Mouse (Mus musculus): ENCODE measurements around the gene Slc12a9. TPM values are rescaled to one million over a fixed set of nuclear protein-coding genes. Genes with fewer than 3 reads are reported as not detected.

Slc12a9 gene
- polyA plus RNA-seq, 1 experiment from 2014 or later = 6.5 TPM

GRCm38 (mm10) chr5:137338256-137338655 is 4.9 kb upstream of the Slc12a9 start:
- Histone ChIP-seq H3K9me3 (ENCODE audit: control insufficient read depth, low read length) (no peaks in the 10 kb centered on the region), H3K27me3 (ENCODE audit: control insufficient read depth, insufficient read depth, low read length) (no peaks in the 10 kb centered on the region), H3K27ac (replicated peaks) (peak overlapping the region; percentile 85), H3K36me3 (ENCODE audit: control insufficient read depth, insufficient read depth, low read length) (no peaks in the 10 kb centered on the region), H3K9ac (ENCODE audit: low read length) (peak overlapping the region; percentile 63), H3K4me3 (ENCODE audit: low read depth, low read length) (peak overlapping the region; percentile 43), H3K4me1 (replicated peaks; ENCODE audit: control insufficient read depth, insufficient read depth) (peaks cover 6% of the 10 kb centered on the region; the same call in 1 of the 2 replicates), H3K4me2 (replicated peaks; ENCODE audit: low read depth) (peak overlapping the region; percentile 72)
- 2% methylated on average over 19 of the region's 19 CpGs for WGBS
- DNase-seq (ENCODE audit: low spot score) = peak; percentile 93
- TF ChIP-seq EP300 (optimal IDR thresholded peaks at IDR 0.05) (no peak), CTCF (IDR thresholded peaks at IDR 0.05; ENCODE audit: low read depth) (no peak)
- peak; percentile 82 for ATAC-seq (ENCODE audit: low FRiP score, low TSS enrichment)

GRCm38 (mm10) chr5:137337190-137337589 is 3.8 kb upstream of the Slc12a9 start:
- no peak overlapping the region for H3K4me2 ChIP-seq (replicated peaks; ENCODE audit: low read depth)
- H3K27me3 ChIP-seq (ENCODE audit: control insufficient read depth, insufficient read depth, low read length) = no peaks in the 10 kb centered on the region
- no peak overlapping the region for H3K9ac ChIP-seq (ENCODE audit: low read length)
- H3K36me3 ChIP-seq (ENCODE audit: control insufficient read depth, insufficient read depth, low read length) = no peaks in the 10 kb centered on the region
- H3K27ac ChIP-seq (replicated peaks) = peak overlapping the region; percentile 36; the same call in 1 of the 2 replicates
- TF ChIP-seq EP300 (optimal IDR thresholded peaks at IDR 0.05) (no peak), CTCF (IDR thresholded peaks at IDR 0.05; ENCODE audit: low read depth) (no peak)
- peaks cover 6% of the 10 kb centered on the region; the same call in 1 of the 2 replicates for H3K4me1 ChIP-seq (replicated peaks; ENCODE audit: control insufficient read depth, insufficient read depth)
- ATAC-seq (ENCODE audit: low FRiP score, low TSS enrichment) = no peak
- H3K9me3 ChIP-seq (ENCODE audit: control insufficient read depth, low read length) = no peaks in the 10 kb centered on the region
- no peak for DNase-seq (ENCODE audit: low spot score)
- H3K4me3 ChIP-seq (ENCODE audit: low read depth, low read length) = no peak overlapping the region
- WGBS = 49% methylated on average over 8 of the region's 8 CpGs

GRCm38 (mm10) chr5:137335066-137335465 is 1.7 kb upstream of the Slc12a9 start:
- no peak for TF ChIP-seq EP300 (optimal IDR thresholded peaks at IDR 0.05)
- WGBS = 67% methylated on average over 6 of the region's 6 CpGs

GRCm38 (mm10) chr5:137334317-137334716 is 920 bp upstream of the Slc12a9 start:
- Histone ChIP-seq H3K9ac (ENCODE audit: low read length) (no peak overlapping the region), H3K4me3 (ENCODE audit: low read depth, low read length) (peak overlapping the region; percentile 65), H3K9me3 (ENCODE audit: control insufficient read depth, low read length) (no peaks in the 10 kb centered on the region), H3K4me2 (replicated peaks; ENCODE audit: low read depth) (peak overlapping the region; percentile 91; the same call in 1 of the 2 replicates), H3K4me1 (replicated peaks; ENCODE audit: control insufficient read depth, insufficient read depth) (peaks cover 5% of the 10 kb centered on the region; the same call in 1 of the 2 replicates), H3K27ac (replicated peaks) (no peak overlapping the region), H3K27me3 (ENCODE audit: control insufficient read depth, insufficient read depth, low read length) (no peaks in the 10 kb centered on the region), H3K36me3 (ENCODE audit: control insufficient read depth, insufficient read depth, low read length) (no peaks in the 10 kb centered on the region)
- TF ChIP-seq EP300 (optimal IDR thresholded peaks at IDR 0.05) (no peak), CTCF (IDR thresholded peaks at IDR 0.05; ENCODE audit: low read depth) (no peak)
- DNase-seq (ENCODE audit: low spot score) (no peak), ATAC-seq (ENCODE audit: low FRiP score, low TSS enrichment) (no peak)
- WGBS = 42% methylated on average over 10 of the region's 10 CpGs

More at GRCm38 (mm10) chr5:137335066-137335465, 1.7 kb upstream of the Slc12a9 start:
- no peaks in the 10 kb centered on the region for H3K27me3 ChIP-seq (ENCODE audit: control insufficient read depth, insufficient read depth, low read length)
- H3K9ac ChIP-seq (ENCODE audit: low read length) = no peak overlapping the region
- H3K9me3 ChIP-seq (ENCODE audit: control insufficient read depth, low read length) = no peaks in the 10 kb centered on the region
- no peak overlapping the region for H3K27ac ChIP-seq (replicated peaks)
- no peak for ATAC-seq (ENCODE audit: low FRiP score, low TSS enrichment)
- no peaks in the 10 kb centered on the region for H3K36me3 ChIP-seq (ENCODE audit: control insufficient read depth, insufficient read depth, low read length)
- H3K4me3 ChIP-seq (ENCODE audit: low read depth, low read length) = no peak overlapping the region
- peaks cover 6% of the 10 kb centered on the region; the same call in 1 of the 2 replicates for H3K4me1 ChIP-seq (replicated peaks; ENCODE audit: control insufficient read depth, insufficient read depth)
- no peak for DNase-seq (ENCODE audit: low spot score)
- H3K4me2 ChIP-seq (replicated peaks; ENCODE audit: low read depth) = no peak overlapping the region

GRCm38 (mm10) chr5:137332857-137333511 is 413 bp downstream of the Slc12a9 start:
- Histone ChIP-seq H3K36me3 (ENCODE audit: control insufficient read depth, insufficient read depth, low read length) (no peaks in the 10 kb centered on the region), H3K4me2 (replicated peaks; ENCODE audit: low read depth) (peak overlapping the region; percentile 91), H3K27ac (replicated peaks) (peak overlapping the region; percentile 67), H3K4me3 (ENCODE audit: low read depth, low read length) (peak overlapping the region; percentile 65), H3K4me1 (replicated peaks; ENCODE audit: control insufficient read depth, insufficient read depth) (no peaks in the 10 kb centered on the region), H3K27me3 (ENCODE audit: control insufficient read depth, insufficient read depth, low read length) (no peaks in the 10 kb centered on the region), H3K9ac (ENCODE audit: low read length) (peak overlapping the region; percentile 67), H3K9me3 (ENCODE audit: control insufficient read depth, low read length) (no peaks in the 10 kb centered on the region)
- WGBS = 15% methylated on average over 15 of the region's 15 CpGs
- no peak for DNase-seq (ENCODE audit: low spot score)
- TF ChIP-seq CTCF (IDR thresholded peaks at IDR 0.05; ENCODE audit: low read depth) (no peak), EP300 (optimal IDR thresholded peaks at IDR 0.05) (no peak)
- ATAC-seq (ENCODE audit: low FRiP score, low TSS enrichment) = no peak

GRCm38 (mm10) chr5:137330910-137331309 is 2.5 kb downstream of the Slc12a9 start:
- TF ChIP-seq CTCF (IDR thresholded peaks at IDR 0.05; ENCODE audit: low read depth) = no peak
- TF ChIP-seq EP300 (optimal IDR thresholded peaks at IDR 0.05) = no peak
- H3K9me3 ChIP-seq (ENCODE audit: control insufficient read depth, low read length) = no peaks in the 10 kb centered on the region
- ATAC-seq (ENCODE audit: low FRiP score, low TSS enrichment) (no peak), DNase-seq (ENCODE audit: low spot score) (no peak)
- 87% methylated on average over 7 of the region's 7 CpGs for WGBS
- H3K4me1 ChIP-seq (replicated peaks; ENCODE audit: control insufficient read depth, insufficient read depth) = no peaks in the 10 kb centered on the region
- no peak overlapping the region for H3K9ac ChIP-seq (ENCODE audit: low read length)
- no peaks in the 10 kb centered on the region for H3K36me3 ChIP-seq (ENCODE audit: control insufficient read depth, insufficient read depth, low read length)
- no peak overlapping the region for H3K4me3 ChIP-seq (ENCODE audit: low read depth, low read length)
- H3K27me3 ChIP-seq (ENCODE audit: control insufficient read depth, insufficient read depth, low read length) = no peaks in the 10 kb centered on the region
- no peak overlapping the region for H3K27ac ChIP-seq (replicated peaks)
- no peak overlapping the region for H3K4me2 ChIP-seq (replicated peaks; ENCODE audit: low read depth)

Data from stomach, postnatal 0 days (tissue).